Mouse (Mus musculus): ENCODE results near the gene Nipal3.

Gene Nipal3

DNA sequence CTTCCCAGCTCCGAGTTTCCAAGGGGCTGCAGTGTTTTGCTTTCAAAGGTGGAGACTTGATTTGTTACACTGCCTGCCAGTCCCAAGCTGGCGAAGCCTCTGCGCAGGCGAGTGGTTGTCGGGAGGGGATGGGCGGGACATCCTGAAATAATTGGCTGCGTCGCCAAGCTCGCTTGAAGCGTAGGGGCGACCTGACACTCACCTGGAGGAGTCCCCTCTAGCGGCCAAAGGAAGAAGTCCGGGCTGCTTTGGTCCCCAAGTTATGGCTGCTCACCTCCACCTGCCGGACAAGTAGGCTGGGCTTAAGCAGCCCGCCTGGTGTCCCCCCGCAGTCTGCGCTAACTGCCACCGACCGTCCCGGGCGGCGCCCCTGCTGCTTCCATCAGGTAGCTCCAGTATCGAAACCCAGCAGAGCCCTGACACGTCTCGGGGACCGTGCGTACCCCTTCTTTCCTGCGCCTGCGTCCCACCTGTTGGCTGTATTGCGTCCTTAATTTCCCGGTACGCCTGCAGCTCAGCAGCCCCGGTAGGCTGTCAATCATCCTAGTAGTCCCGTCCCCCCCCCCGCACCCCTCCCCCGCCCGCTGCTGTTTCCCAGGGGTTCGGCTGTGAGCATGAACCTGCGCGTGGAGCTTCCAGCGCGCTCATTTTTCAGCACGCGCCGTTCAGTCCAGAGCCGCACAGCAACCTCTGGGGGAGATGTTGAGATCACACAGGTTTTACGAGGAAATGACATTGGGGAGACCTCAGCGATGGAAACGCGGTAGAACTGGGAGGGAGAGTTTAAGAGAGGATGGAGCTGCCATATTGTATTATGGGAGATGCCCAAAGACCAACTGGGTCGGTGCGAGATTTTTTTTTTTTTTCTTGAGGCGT is at the start of gene Nipal3, which contains the start of gene Stpg1:
Gene Nipal3 (minus strand): TSS at position 518 of the 876 bp plus-strand sequence.
Gene Stpg1 (plus strand): TSS at position 270 of the 876 bp plus-strand sequence.
- DNase-seq (ENCODE audit: low spot score in 2 of 2) = peak; percentile 92 to 94

DNA sequence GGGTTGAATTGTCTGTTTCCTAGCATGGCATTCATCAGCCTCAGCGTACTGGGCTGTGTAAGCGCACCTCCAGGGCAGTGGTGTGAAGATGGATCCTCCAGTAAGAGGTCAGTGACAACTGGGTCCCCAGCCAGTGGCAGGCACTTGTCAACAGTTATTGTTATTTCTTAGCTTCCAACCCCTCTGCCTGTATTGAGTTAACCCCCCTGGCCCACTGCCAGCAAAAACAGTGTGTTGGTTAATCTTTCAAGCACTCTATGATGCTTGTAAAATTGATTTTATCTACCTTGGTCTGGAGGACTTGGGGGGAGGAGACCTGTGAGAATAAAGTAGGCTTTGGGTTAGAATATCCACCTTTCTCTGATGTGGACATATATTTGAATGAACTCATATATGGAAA is 49.4 kb upstream of the Nipal3 start:
- no peak for DNase-seq (ENCODE audit: low spot score in 2 of 2)

DNA sequence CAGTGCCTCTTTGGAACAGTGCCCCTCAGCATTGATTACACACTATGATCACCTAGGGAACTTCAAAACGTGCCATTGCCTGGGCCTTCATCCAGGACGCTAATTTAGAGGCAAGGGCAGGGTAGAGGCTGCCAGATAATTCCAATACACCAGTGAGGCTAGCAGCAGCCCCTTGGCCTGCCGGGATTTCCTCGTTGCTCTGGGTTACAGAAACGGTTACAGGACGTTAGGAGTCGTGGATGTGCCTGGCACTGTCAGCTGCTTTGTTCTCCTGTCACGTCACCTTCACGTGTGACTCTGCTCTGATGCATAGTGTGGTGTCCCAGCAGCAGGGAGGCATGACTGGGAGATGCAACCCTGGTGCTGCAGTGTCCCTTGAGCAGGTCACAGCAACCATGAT is 45.2 kb upstream of the Nipal3 start:
- DNase-seq (ENCODE audit: low spot score in 2 of 2) = no peak

DNA sequence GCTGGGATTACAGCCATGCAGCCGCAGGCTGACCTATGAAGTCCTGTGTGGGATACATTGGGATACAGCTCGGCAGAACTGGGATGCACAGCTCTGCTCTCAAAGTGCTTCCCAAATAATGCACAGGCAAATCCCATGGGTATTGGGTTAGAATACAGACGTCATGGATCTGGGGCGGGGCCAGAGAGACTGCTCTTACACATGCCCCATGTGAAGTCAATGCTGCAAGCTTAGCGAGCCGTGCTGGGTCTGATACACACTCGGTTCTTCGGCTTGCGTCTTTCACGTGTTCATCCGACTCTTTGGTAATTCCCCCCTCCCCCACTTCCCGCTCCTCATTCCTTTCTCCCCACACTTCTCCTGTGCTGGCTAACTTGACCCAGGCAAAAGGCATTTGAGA is 44.2 kb upstream of the Nipal3 start:
- no peak for DNase-seq (ENCODE audit: low spot score in 2 of 2)

DNA sequence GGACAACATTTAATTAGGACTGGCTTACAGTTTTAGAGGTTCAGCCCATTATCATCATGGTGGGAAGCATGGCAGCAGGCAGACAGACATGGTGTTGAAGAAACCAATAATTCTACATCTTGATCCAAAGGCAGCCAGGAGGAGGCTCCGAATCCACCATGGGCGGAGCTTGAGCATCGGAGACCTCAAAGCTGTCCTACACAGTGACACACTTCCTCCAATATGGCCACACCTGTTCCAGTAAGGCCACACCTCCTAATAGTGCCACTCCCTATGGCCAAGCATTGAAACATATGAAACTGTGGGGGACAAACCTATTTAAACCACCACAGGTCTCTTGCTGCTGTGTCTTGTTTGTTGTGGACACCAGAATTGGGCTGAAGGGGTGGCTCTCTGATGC is 40.2 kb upstream of the Nipal3 start:
- DNase-seq (ENCODE audit: low spot score in 2 of 2) = no peak

DNA sequence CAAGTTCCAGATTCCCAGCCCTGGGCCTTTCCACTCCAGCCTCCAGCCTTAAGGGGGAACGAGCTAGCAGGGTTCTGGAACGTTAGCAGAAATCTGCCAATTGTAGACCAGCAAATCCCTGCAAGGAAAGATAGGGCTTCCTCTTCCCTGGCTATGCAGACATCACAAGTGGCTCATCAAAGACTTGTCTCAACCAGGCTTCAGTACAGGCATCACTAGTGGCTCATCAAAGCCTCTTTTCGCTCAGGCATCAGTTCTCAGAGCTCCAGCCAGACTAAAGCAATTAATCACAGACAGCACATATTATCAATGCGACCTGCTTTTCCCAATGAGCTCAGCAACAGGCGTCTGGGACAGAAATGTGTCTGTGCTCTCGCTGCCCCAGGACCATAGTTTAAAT is 38.2 kb upstream of the Nipal3 start:
- no peak for DNase-seq (ENCODE audit: low spot score in 2 of 2)

DNA sequence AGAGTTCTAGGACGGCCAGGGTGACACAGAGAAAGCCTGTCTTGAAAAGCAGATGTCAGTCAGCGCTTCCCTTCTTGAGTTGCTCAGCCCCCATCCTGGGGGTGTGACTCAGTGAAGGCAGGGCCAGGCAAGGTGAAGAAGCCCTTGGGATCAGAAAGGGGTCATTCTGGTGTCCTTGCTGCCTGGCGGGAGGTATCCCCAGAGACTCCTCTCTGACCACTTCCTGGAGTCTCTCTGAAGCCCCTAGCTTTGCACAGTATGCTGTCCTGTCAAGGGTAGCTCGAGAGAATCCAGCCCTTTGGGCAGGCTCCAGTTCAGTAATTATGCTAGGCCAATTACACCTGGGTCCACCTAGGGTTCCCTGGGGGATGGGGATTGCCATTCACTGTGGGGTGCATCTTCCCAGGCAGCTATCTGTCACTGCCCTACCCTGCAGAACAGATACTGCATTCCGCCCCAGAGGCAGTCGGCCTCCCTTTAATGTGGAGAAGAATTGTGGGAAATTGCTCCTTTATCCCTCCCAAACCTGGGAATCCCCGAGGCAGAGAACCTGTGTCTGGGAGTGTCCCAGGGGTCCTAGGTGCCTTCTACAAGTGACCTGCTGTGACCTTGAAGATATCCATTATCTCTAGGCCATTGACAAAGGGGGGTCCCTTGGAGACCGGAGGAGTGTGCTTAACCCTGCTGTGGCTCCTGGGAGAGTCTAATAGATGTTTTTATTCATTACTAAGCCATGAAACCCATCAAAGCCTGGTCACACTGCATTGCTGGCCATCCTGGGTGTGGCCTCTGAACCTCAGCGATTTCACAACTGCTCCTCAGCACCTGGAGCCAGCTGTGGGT is 37.2 kb upstream of the Nipal3 start:
- DNase-seq (ENCODE audit: low spot score in 2 of 2) = no peak

DNA sequence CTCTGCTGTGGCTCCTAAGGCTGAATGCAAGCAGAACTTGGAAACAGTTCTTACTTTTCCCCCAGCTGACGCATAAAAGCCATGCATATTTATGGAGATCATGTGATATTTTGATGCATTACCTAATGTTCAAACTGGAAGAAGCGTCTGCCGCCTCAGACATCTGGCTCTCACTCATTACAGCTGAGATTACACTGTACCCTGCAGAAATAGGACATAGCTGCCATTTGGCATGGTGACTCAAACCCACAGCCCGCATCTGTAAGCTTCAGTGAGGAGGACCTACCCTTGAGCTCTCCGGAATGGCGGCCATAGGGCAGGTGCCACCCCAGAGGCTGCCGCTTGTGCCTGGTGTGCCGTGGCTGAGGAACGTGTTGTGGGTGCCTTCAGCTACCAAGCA is 36.4 kb upstream of the Nipal3 start:
- no peak for DNase-seq (ENCODE audit: low spot score in 2 of 2)

DNA sequence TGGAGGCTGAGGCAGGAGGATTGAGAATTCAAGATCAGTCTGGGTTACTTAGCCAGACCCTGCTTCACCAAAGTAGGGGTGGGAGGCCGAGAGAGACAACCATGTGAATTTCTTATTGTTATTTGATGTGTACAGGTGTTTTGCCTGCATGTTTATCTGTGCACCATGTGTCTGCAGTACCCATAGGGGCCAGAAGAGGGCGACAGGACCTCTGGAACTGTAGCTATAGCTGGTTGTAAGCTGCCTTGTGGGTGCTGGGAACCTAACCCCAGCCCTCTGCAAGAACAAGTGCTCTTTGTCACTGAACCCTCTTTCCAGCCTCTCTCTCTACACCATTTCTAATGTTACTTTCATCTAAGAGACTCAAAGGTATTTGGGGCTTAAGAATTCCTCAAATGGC is 35.4 kb upstream of the Nipal3 start:
- no peak for DNase-seq (ENCODE audit: low spot score in 2 of 2)

DNA sequence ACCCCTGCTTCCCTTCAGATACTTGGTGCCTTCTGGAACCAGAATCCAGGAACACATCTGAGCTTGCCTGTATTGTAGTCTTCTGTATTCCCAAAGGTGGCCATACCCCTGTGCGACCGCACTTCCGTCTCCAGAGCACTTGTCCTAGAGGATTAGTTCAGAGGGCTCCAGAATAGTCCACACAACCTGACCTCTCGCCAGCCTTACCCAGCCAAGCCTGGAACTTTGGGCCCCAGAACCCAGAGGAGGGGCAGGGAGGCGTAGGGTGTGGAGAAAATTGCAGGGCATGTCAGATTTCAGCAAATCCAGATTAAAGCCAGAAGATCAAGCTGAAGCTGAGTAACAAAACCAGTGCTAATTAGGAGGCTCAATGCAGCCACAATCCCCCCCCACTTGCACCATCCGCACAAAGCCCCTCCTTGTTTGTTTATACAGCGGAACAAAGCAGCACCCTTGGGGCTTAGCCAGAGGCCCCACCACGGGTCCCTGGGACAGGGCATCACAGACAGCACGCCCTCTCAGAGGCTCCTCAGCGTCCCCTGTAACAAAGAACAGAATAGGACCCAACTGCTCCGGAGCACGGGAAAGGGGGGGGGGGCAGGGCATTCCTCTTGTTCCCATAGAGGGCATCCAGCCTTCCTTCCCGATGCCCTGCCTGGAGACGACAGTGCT is 31.3 kb upstream of the Nipal3 start:
- no peak for DNase-seq (ENCODE audit: low spot score in 2 of 2)

DNA sequence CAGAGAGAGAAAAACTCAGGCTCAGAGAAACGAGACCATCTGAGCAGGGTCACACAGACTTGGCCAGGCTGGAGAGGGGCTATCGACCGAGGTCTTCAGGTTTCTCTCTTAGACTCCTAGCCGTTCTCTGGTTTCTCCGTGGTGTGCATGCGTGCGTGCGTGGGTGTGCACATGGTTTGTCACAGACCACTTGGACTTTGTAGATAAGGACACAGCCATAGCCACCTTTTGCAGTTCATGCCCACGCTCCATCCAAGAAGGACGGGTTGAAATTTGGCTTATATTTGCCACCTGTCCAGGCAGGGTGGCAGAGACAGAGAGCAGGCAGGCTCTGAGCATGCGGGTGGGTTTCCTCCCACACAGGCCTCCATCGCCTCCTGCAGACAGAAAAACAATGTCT is 30.2 kb upstream of the Nipal3 start:
- no peak for DNase-seq (ENCODE audit: low spot score in 2 of 2)

DNA sequence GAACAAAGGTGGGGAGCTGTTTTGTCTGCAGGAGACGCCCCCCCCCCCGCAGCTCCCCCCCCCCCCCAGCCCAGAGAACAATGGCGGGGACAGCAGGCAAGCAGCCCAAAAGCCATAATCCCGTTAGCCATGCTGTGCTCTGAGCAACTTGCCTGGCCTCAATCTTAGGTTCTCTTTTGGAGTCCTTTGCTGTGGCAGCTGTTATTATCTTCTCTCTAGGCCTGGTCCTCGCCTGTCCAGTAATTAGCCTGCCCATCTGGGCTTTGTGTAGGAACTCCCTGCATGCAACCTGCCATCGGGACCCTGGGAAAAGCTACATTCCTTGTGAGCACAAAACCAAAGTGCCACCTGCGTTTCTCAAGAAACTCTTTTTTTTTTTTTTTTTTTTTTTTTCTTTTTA is 29.1 kb upstream of the Nipal3 start:
- no peak for DNase-seq (ENCODE audit: low spot score in 2 of 2)

DNA sequence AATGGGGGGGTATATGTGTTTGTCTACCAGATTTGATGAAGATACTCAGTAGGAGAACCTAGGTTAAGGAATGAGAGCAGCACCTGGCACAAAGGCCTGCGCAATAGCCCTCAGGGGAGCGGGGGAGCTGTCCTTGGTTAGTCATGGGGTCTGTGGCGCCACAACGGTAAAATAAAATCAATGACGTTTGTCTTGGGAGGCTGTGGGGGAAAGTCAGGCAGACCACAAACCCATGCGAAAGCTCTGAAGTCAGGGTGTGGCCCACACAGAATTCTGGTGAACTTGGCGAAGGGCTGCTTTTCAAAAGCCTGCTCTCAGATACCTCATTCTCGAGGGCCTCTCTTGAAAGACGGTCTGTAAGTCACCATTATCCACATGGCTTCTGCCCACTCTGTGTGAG is 25.6 kb upstream of the Nipal3 start:
- no peak for DNase-seq (ENCODE audit: low spot score in 2 of 2)

DNA sequence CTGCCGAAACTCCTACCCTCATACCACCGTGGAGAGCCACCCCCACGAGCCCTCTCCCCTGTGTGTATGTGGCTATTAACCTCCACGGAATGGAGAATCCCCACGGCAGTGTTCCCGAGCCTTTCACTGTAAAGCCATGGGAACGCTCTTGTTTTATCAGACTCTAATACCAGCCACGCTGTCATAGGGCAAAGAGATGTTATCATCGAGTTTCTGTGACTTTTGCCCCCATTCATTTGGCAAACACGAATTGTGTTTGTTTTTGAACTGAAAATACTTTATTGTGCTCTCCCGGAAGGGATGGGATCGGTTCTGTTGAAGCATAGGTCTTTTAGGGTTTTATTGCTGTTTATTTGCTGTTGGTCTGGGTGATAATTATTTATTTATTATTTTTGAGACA is 23.3 kb upstream of the Nipal3 start:
- no peak for DNase-seq (ENCODE audit: low spot score in 2 of 2)

DNA sequence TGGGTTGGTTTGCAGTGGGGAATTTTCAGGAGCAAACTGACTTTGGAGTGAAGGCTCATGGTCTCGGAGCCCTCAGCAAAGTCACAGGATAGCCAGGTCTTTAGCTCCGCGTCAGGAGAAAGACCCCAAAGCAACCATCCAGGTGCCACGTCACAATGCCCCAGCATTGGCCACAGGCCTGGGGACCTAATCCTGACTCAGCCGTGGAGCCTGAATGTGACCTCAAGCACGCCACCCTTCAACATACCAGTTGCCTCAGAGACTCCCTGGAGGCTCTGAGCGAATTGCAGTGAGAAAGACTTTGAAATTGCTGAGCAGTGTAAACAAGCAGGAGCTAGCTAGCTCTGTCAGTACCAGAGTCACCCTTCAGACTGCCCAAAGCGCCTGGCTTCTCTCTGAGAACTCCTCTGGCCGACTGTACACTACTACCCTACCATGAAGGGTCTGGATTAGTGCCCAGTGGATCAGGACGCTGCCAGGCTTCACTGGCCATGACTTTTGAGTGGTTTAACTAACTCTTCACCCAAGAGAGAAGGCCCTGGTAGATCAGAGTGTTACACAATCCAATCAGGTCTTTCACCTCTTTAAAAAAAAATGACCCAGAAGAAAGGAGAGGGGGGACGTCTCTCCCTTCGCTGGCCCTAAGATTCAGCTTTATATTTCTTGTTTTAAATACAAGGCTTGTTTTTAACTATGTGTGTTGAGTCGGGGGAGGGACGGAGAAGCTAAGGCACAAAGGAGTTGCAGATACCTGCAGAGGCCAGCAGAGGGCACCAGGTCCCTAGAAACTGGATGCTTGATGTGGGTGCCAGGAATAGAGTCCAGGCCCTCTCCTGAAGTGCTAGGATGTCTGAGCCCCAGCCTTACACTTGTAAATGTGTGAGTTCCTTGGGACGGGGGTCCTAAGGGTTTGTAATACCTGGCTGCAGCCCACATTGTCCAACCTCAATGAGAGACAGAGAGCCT is 21.8 kb upstream of the Nipal3 start:
- DNase-seq (ENCODE audit: low spot score in 2 of 2) = peak; percentile 30 to 36

DNA sequence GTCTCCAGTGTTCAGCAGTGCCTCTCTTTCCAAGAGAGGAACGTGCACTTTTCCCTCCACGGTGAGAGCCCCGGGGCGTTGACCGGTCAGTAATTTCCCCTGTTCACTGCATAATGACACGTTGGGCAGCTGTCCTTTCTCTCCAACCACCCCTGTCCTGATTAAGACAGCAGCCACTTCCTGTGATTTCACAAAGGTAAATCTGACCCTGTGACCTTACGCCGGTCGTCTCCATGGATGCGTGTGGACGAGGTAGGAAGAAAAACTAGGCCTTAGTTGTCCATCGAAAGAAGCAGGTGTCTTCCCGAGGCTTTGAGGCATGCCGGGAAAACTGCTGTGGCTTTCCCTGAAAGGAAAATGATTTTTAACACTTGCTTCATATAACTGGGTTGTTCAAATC is 20.1 kb upstream of the Nipal3 start:
- no peak for DNase-seq (ENCODE audit: low spot score in 2 of 2)

DNA sequence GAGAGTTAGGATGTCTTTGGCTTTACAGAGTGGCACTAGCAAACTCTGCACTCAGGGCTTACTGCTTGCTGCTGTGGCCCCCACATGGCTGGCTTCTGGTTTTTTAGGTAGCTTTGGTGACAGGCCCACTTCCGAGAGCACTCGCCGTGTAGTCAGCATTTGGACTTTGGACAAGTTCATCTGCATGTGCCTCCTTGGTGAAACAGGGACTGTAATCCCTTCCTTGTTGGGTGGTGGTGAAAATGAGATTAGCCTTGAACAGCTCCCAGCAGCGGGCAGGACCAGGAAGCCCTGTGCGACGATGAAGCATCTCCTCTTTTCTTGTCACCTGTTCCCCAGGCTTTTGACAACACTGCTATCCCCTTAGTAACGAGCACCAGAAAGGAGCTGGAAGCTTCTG is 19.0 kb upstream of the Nipal3 start:
- DNase-seq (ENCODE audit: low spot score in 2 of 2) = no peak

DNA sequence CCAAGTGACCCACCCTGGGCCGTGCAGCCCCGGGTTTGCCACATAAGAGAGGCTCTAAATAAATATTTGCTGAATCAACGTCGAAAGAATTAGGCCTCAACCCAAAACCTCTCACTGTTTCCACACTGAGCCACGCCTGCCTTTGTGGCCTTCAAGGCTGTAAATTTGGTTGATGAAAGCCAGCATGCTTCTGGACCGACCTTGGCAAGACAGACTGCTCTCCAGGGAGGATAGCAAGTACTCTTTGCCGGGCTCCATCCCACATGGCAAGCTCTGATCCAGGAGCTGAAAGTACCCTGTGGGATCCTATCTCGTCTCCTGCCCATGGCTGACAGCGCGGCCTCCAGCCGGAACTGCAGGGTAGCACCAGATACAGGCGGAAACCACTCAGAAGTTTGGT is 14.7 kb upstream of the Nipal3 start:
- DNase-seq (ENCODE audit: low spot score in 2 of 2) = no peak

DNA sequence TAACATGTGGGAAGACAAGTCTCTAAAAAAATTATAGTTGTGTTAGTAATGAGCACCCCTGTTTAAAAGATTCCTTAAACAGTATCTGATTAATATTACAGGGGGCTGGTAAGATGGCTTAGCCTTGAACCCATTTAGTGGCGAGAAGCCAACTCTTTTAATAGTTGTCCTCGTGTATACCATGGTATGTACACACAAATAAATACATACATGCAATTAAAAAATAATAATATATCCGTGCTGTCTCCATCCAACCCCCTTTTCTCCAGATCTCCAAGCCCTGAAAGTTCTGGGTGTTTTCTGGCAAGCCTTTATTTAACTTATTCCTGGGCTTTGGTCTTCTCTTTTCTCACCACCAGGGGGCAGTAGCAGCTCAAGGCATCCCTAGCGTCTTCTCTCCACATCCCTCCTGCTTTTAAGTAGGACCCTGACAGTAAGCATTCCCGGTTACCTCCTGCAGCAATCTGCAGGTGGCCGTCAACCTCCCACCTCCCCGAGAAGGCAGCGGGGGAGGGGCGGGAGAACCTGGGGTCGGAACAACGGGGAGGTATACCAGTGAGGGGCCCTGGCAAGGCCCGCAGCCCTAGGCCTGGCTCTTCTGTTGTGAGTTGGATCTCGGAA is 13.7 kb upstream of the Nipal3 start:
- DNase-seq (ENCODE audit: low spot score in 2 of 2) = peak in 1 of 2 experiments; percentile 65

DNA sequence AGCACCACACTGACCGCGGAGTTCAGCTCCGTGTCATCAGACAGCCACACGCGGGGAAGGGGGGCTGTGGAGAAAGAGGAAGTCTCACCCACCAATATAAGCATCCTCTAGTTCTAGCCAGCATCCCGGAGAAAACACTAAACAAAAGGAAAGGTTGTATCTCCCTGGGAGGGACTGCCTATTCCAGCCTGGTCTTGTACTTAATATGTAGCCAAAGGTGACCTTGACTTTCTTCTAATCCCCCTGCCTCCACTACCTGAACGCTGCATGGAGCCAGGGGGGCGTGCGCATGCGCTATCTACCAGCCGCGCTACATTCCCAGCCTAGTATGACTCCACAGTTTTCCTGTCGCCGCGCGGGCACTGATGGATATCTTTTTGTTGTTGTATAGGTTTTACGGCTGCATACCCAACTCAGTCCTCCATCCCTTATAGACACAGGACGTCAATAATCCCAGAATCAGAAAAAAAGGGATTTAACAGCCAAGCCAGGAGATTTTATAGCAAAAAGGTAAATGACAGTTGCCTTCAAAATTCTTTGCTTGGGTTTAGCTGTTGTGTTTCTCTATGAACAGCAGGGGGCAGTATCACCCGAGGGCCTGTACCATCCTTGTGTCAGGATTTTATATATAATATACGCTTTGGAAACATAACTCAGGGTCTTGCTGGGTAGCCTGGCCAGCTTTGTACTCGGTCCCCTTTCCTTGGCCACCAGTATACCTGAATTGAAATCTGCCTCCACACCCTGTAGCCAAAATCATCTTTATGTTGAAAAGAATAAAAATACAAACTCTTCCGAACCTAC is 12.9 kb upstream of the Nipal3 start:
- DNase-seq (ENCODE audit: low spot score in 2 of 2) = no peak

Measured in heart, adult 9 months (tissue).